Mouse (Mus musculus): Measurements from ENCODE around the gene Umodl1.

GRCm38 (mm10) chr17:30973332-30973731 is 18.9 kb downstream of the Umodl1 start:
- no peak for TF ChIP-seq CTCF (IDR thresholded peaks at IDR 0.05; ENCODE audit: borderline replicate concordance, extremely low read depth, insufficient read depth, insufficient read length)
- TF ChIP-seq POLR2A (IDR thresholded peaks at IDR 0.05; ENCODE audit: borderline replicate concordance, extremely low read depth, insufficient read depth, insufficient read length, poor library complexity, severe bottlenecking) = no peak
